Mouse (Mus musculus): Measurements from ENCODE around the gene Prkra. TPM values are rescaled to one million over a fixed set of nuclear protein-coding genes. Genes with fewer than 3 reads are reported as not detected.
A peak's percentile ranks its signal among the peaks of the same experiment; 100 is the strongest.
"Not testable (repeated sequence)": the region's sequence is repeated elsewhere in the genome, so short reads cannot be mapped to it uniquely, and the experiment has no call there.

The Prkra gene
- total and polyA plus RNA-seq, 3 experiments: 9.6 to 12.4 (median 12.1) TPM

- Histone ChIP-seq H3K36me3 (ENCODE audit: control insufficient read depth, insufficient read depth, low read length) (no peaks in the 10 kb centered on the region), H3K27me3 (ENCODE audit: control insufficient read depth, insufficient read depth, low read length) (no peaks in the 10 kb centered on the region), H3K27ac (no peak overlapping the region), H3K79me2 (replicated peaks; ENCODE audit: control insufficient read depth, insufficient read depth, low read length) (no peaks in the 10 kb centered on the region), H3K9ac (ENCODE audit: low read depth, low read length) (no peak overlapping the region), H3K4me3 (no peak overlapping the region), H3K4me1 (ENCODE audit: control insufficient read depth, insufficient read depth, low read length) (no peaks in the 10 kb centered on the region)
- no peak for DNase-seq
- intact Hi-C loops (cut with DNase I): no loop called here
- no peak for TF ChIP-seq POLR2A (IDR thresholded peaks at IDR 0.05; ENCODE audit: insufficient read depth, low read depth, low read length)
- TF ChIP-seq CTCF (IDR thresholded peaks at IDR 0.05): no peak
- no peak for TF ChIP-seq EP300 (IDR thresholded peaks at IDR 0.05; ENCODE audit: insufficient read depth, low read depth, low read length)
- 92% methylated on average over 4 of the region's 4 CpGs for WGBS
These were observed 16.2 kb downstream of the Prkra start for GRCm38 (mm10) chr2:76631600-76631999.

- H3K36me3 ChIP-seq (ENCODE audit: control insufficient read depth, insufficient read depth, low read length): no peaks in the 10 kb centered on the region; the same call in 1 of the 2 replicates
- 90% methylated on average over 12 of the region's 12 CpGs for WGBS
- intact Hi-C loops (cut with DNase I): no loop called here
- no peak overlapping the region for H3K9ac ChIP-seq (ENCODE audit: low read depth, low read length)
- no peaks in the 10 kb centered on the region for H3K4me1 ChIP-seq (ENCODE audit: control insufficient read depth, insufficient read depth, low read length)
- no peak overlapping the region for H3K4me3 ChIP-seq
- TF ChIP-seq EP300 (IDR thresholded peaks at IDR 0.05; ENCODE audit: insufficient read depth, low read depth, low read length): no peak
- TF ChIP-seq CTCF (IDR thresholded peaks at IDR 0.05): no peak
- TF ChIP-seq POLR2A (IDR thresholded peaks at IDR 0.05; ENCODE audit: insufficient read depth, low read depth, low read length): no peak
- no peaks in the 10 kb centered on the region for H3K27me3 ChIP-seq (ENCODE audit: control insufficient read depth, insufficient read depth, low read length)
- DNase-seq: no peak
- no peak overlapping the region for H3K27ac ChIP-seq
- no peaks in the 10 kb centered on the region for H3K79me2 ChIP-seq (replicated peaks; ENCODE audit: control insufficient read depth, insufficient read depth, low read length)
These were observed 17.5 kb downstream of the Prkra start for GRCm38 (mm10) chr2:76630293-76630692.

GRCm38 (mm10) chr2:76622316-76622715, 25.5 kb downstream of the Prkra start:
- H3K9ac ChIP-seq (ENCODE audit: low read depth, low read length); DNase-seq; H3K79me2 ChIP-seq (replicated peaks; ENCODE audit: control insufficient read depth, insufficient read depth, low read length); H3K4me3 ChIP-seq; H3K27me3 ChIP-seq (ENCODE audit: control insufficient read depth, insufficient read depth, low read length); intact Hi-C loops (cut with DNase I); H3K4me1 ChIP-seq (ENCODE audit: control insufficient read depth, insufficient read depth, low read length); H3K27ac ChIP-seq; H3K36me3 ChIP-seq (ENCODE audit: control insufficient read depth, insufficient read depth, low read length): not testable (repeated sequence)
- 87% methylated on average over 2 of the region's 2 CpGs for WGBS

GRCm38 (mm10) chr2:76621724-76622123, 26.1 kb downstream of the Prkra start:
- Histone ChIP-seq H3K36me3 (ENCODE audit: control insufficient read depth, insufficient read depth, low read length) (no peaks in the 10 kb centered on the region; the same call in 1 of the 2 replicates), H3K4me3 (no peak overlapping the region), H3K27me3 (ENCODE audit: control insufficient read depth, insufficient read depth, low read length) (no peaks in the 10 kb centered on the region), H3K27ac (no peak overlapping the region), H3K9ac (ENCODE audit: low read depth, low read length) (no peak overlapping the region), H3K79me2 (replicated peaks; ENCODE audit: control insufficient read depth, insufficient read depth, low read length) (no peaks in the 10 kb centered on the region), H3K4me1 (ENCODE audit: control insufficient read depth, insufficient read depth, low read length) (no peaks in the 10 kb centered on the region)
- WGBS: 76% methylated on average over 1 of the region's 1 CpGs
- DNase-seq: no peak
- intact Hi-C loops (cut with DNase I): no loop called here
- TF ChIP-seq EP300 (IDR thresholded peaks at IDR 0.05; ENCODE audit: insufficient read depth, low read depth, low read length) (no peak), POLR2A (IDR thresholded peaks at IDR 0.05; ENCODE audit: insufficient read depth, low read depth, low read length) (no peak), CTCF (IDR thresholded peaks at IDR 0.05) (no peak)

GRCm38 (mm10) chr2:76620188-76620587, 27.6 kb downstream of the Prkra start:
- H3K79me2 ChIP-seq (replicated peaks; ENCODE audit: control insufficient read depth, insufficient read depth, low read length): no peaks in the 10 kb centered on the region
- no peak for TF ChIP-seq CTCF (IDR thresholded peaks at IDR 0.05)
- no peak for TF ChIP-seq EP300 (IDR thresholded peaks at IDR 0.05; ENCODE audit: insufficient read depth, low read depth, low read length)
- no peak for TF ChIP-seq POLR2A (IDR thresholded peaks at IDR 0.05; ENCODE audit: insufficient read depth, low read depth, low read length)
- DNase-seq: no peak
- WGBS: 76% methylated on average over 5 of the region's 5 CpGs
- no peak overlapping the region for H3K9ac ChIP-seq (ENCODE audit: low read depth, low read length)
- H3K27ac ChIP-seq: no peak overlapping the region
- H3K4me1 ChIP-seq (ENCODE audit: control insufficient read depth, insufficient read depth, low read length): no peaks in the 10 kb centered on the region
- H3K27me3 ChIP-seq (ENCODE audit: control insufficient read depth, insufficient read depth, low read length): no peaks in the 10 kb centered on the region
- no peak overlapping the region for H3K4me3 ChIP-seq
- H3K36me3 ChIP-seq (ENCODE audit: control insufficient read depth, insufficient read depth, low read length): no peaks in the 10 kb centered on the region
- intact Hi-C loops (cut with DNase I): no loop called here

GRCm38 (mm10) chr2:76618078-76618477, 29.7 kb downstream of the Prkra start:
- Histone ChIP-seq H3K4me1 (ENCODE audit: control insufficient read depth, insufficient read depth, low read length) (no peaks in the 10 kb centered on the region), H3K27me3 (ENCODE audit: control insufficient read depth, insufficient read depth, low read length) (no peaks in the 10 kb centered on the region), H3K4me3 (no peak overlapping the region), H3K36me3 (ENCODE audit: control insufficient read depth, insufficient read depth, low read length) (no peaks in the 10 kb centered on the region), H3K79me2 (replicated peaks; ENCODE audit: control insufficient read depth, insufficient read depth, low read length) (no peaks in the 10 kb centered on the region), H3K27ac (no peak overlapping the region), H3K9ac (ENCODE audit: low read depth, low read length) (no peak overlapping the region)
- intact Hi-C loops (cut with DNase I): loop anchor here (1.0 kb wide), 1 partner anchor 249 kb away; the partner anchor contains the start of gene Rbm45
- TF ChIP-seq CTCF (IDR thresholded peaks at IDR 0.05) (peak; percentile 86), POLR2A (IDR thresholded peaks at IDR 0.05; ENCODE audit: insufficient read depth, low read depth, low read length) (no peak)
- DNase-seq: no peak
- WGBS: 31% methylated on average over 1 of the region's 1 CpGs

Data from heart, adult 2 months (tissue).